Mouse (Mus musculus) bone marrow macrophage, adult 2 months (primary cell): ENCODE results near the gene Asic2.

Source experiments
- CTCF ChIP-seq: IDR thresholded peaks from 2 replicates; pipeline ENCODE4 v1.5.1; 2012; ENCODE audit warnings: low read depth, mild to moderate bottlenecking, low read length, moderate library complexity
- POLR2A ChIP-seq: IDR thresholded peaks from 2 replicates; pipeline ENCODE4 v1.6.1; 2012; ENCODE audit warnings: mild to moderate bottlenecking, low read depth, low read length, borderline replicate concordance

- no peak for TF ChIP-seq POLR2A
- TF ChIP-seq CTCF, result no peak
These were observed 506.1 kb downstream of the Asic2 start for GRCm38 (mm10) chr11:81462199-81462598.
